Mouse (Mus musculus) embryonic facial prominence, embryonic 11.5 days (tissue): ENCODE results near the gene Pde4dip. TPM values are rescaled to one million over a fixed set of nuclear protein-coding genes. Genes with fewer than 3 reads are reported as not detected.

Source experiments
- ATAC-seq: fragments of 200-750 bp; cut with Nextera tagmentation; replicated peaks from 2 replicates; pipeline ENCODE4 v1.8.0; 2017; ENCODE audit warnings: low read depth; ENCODE audit not compliant: insufficient number of reproducible peaks, low FRiP score, low TSS enrichment
- DNase-seq: peaks from one replicate; pipeline ENCODE4 v3.0.0-alpha.2; 2015; ENCODE audit warnings: low spot score
- H3K27ac ChIP-seq: fragments of 300-500 bp; sonication (generic); replicated peaks from 2 replicates; pipeline ENCODE4 v1.5.1; 2014; ENCODE audit warnings: mild to moderate bottlenecking, low read depth, low read length, control low read depth
- H3K27me3 ChIP-seq: fragments of 300-500 bp; sonication (generic); 2 replicates; pipeline ENCODE4 v1.6.1; 2014; ENCODE audit warnings: mild to moderate bottlenecking, low read length, moderate library complexity, mixed read lengths; ENCODE audit not compliant: control insufficient read depth, insufficient read depth
- H3K36me3 ChIP-seq: fragments of 300-500 bp; sonication (generic); replicated peaks from 2 replicates; pipeline ENCODE4 v1.6.1; 2014; ENCODE audit warnings: low read depth, mild to moderate bottlenecking, low read length, moderate library complexity, mixed read lengths; ENCODE audit not compliant: control insufficient read depth, insufficient read depth
- H3K4me1 ChIP-seq: fragments of 300-500 bp; sonication (generic); 2 replicates; pipeline ENCODE4 v1.6.1; 2014; ENCODE audit warnings: low read length, mixed read lengths; ENCODE audit not compliant: control insufficient read depth, insufficient read depth
- H3K4me2 ChIP-seq: fragments of 300-500 bp; sonication (generic); 2 replicates; pipeline ENCODE4 v1.6.1; 2014; ENCODE audit warnings: low read depth, mild to moderate bottlenecking, control low read depth, low read length, moderate library complexity
- H3K4me3 ChIP-seq: fragments of 300-500 bp; sonication (generic); 2 replicates; pipeline ENCODE4 v1.5.1; 2014; ENCODE audit warnings: low read depth, low read length, control low read depth
- H3K9ac ChIP-seq: fragments of 300-500 bp; sonication (generic); replicated peaks from 2 replicates; pipeline ENCODE4 v1.6.1; 2014; ENCODE audit warnings: mild to moderate bottlenecking, control low read depth, low read length
- H3K9me3 ChIP-seq: fragments of 300-500 bp; sonication (generic); replicated peaks from 2 replicates; pipeline ENCODE4 v1.6.1; 2016; ENCODE audit warnings: mild to moderate bottlenecking, low read length, inconsistent platforms, mixed read lengths; ENCODE audit not compliant: control insufficient read depth
- WGBS: fragments of 180-500 bp; shearing (Covaris S2); extraction: QIAGEN DNeasy Blood & Tissue Kit; methylation state at CpG from one replicate; pipeline ENCODE4 v1.1.7; 2014; 5-methylcytosine and 5-hydroxymethylcytosine counted together
- polyA plus RNA-seq: library from polyadenylated mRNA; unstranded; fragments of >200 nt; fragmentation: Nextera tagmentation; extraction: Ambion mirVana; gene quantifications from 2 replicates; pipeline ENCODE4 v1.2.1, GENCODE M21; 2014

Pde4dip gene
- polyA plus RNA-seq, 1 experiment from 2014 or later = 29.2 TPM

- no peak overlapping the region for H3K4me3 ChIP-seq
- no peaks in the 10 kb centered on the region for H3K9me3 ChIP-seq
- no peak overlapping the region for H3K9ac ChIP-seq
- DNase-seq (no peak), ATAC-seq (no peak)
- no peaks in the 10 kb centered on the region for H3K4me1 ChIP-seq
- no peak overlapping the region for H3K4me2 ChIP-seq
- no peaks in the 10 kb centered on the region for H3K36me3 ChIP-seq
- H3K27ac ChIP-seq = no peak overlapping the region
- 98% methylated on average over 2 of the region's 2 CpGs for WGBS
- no peaks in the 10 kb centered on the region for H3K27me3 ChIP-seq
Measured at GRCm38 (mm10) chr3:97851803-97852202, 36.7 kb downstream of the Pde4dip start.

DNA sequence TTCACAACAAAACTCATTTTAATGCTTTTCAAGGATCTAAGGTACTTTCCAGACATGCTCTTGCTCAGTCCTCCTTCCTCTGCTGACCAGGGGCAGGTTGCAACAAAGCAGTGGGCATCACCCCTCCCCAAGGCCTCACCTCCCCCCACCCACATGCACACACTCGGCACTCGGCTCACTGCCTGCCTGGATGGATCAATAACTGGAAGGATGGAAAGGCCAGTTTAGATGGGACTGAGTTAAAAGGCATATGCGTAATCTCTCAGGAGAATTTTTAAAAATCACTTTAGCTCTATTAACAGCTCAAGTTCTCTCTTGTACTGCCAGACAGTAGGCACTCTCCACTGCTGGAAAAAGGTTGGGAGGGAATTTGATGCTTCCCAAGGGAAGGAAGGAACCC, 40.9 kb downstream of the Pde4dip start:
- Histone ChIP-seq H3K4me2 (no peak overlapping the region), H3K4me3 (no peak overlapping the region), H3K27ac (no peak overlapping the region), H3K4me1 (no peaks in the 10 kb centered on the region), H3K27me3 (no peaks in the 10 kb centered on the region), H3K9me3 (no peaks in the 10 kb centered on the region), H3K9ac (no peak overlapping the region), H3K36me3 (no peaks in the 10 kb centered on the region)
- ATAC-seq (no peak; the same call in 1 of the 2 replicates), DNase-seq (no peak)
- 56% methylated on average over 3 of the region's 3 CpGs for WGBS

- no peak overlapping the region for H3K9ac ChIP-seq
- H3K4me3 ChIP-seq = no peak overlapping the region
- no peaks in the 10 kb centered on the region for H3K27me3 ChIP-seq
- H3K4me2 ChIP-seq = no peak overlapping the region
- H3K4me1 ChIP-seq = no peaks in the 10 kb centered on the region
- H3K27ac ChIP-seq = no peak overlapping the region
- ATAC-seq = no peak
- no peaks in the 10 kb centered on the region for H3K9me3 ChIP-seq
- no peak for DNase-seq
- 79% methylated on average over 4 of the region's 4 CpGs for WGBS
- H3K36me3 ChIP-seq = no peaks in the 10 kb centered on the region
Measured at GRCm38 (mm10) chr3:97846448-97846847, 42.1 kb downstream of the Pde4dip start.

- ATAC-seq = no peak
- Histone ChIP-seq H3K9ac (no peak overlapping the region), H3K4me3 (no peak overlapping the region), H3K4me2 (no peak overlapping the region), H3K36me3 (no peaks in the 10 kb centered on the region), H3K27ac (no peak overlapping the region), H3K27me3 (no peaks in the 10 kb centered on the region), H3K9me3 (no peaks in the 10 kb centered on the region), H3K4me1 (no peaks in the 10 kb centered on the region)
- no peak for DNase-seq
- 81% methylated on average over 2 of the region's 2 CpGs for WGBS
Measured at GRCm38 (mm10) chr3:97844821-97845201, 43.7 kb downstream of the Pde4dip start.

GRCm38 (mm10) chr3:97844163-97844820, 44.2 kb downstream of the Pde4dip start:
- 91% methylated on average over 7 of the region's 7 CpGs for WGBS
- ATAC-seq = no peak
- no peaks in the 10 kb centered on the region for H3K4me1 ChIP-seq
- no peak overlapping the region for H3K4me2 ChIP-seq
- H3K9me3 ChIP-seq = no peaks in the 10 kb centered on the region
- no peak overlapping the region for H3K27ac ChIP-seq
- DNase-seq = no peak
- no peak overlapping the region for H3K4me3 ChIP-seq
- H3K27me3 ChIP-seq = no peaks in the 10 kb centered on the region
- no peak overlapping the region for H3K9ac ChIP-seq
- no peaks in the 10 kb centered on the region for H3K36me3 ChIP-seq

DNA sequence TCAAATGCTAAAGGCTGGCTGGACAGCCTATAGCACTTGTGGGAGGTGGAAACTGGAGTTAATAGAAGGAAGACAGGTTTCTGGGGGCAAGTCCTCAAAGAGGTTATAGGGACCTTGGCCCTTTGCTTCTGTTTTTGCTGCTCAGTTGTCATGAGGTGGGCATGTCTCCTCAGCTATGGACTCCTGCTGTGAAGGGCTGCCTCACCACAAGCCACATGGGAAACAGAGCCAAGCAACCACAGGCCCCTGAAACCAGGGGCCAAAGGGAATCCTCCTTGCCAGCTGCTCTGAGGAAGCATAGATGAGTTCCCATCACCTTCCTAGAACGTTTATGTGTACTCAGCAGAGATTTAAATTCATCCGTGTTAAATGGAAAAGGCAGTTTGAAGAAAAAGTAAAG, 45.9 kb downstream of the Pde4dip start:
- H3K27ac ChIP-seq = no peak overlapping the region
- H3K4me3 ChIP-seq = no peak overlapping the region
- no peaks in the 10 kb centered on the region for H3K4me1 ChIP-seq
- ATAC-seq (no peak), DNase-seq (no peak)
- 61% methylated on average over 2 of the region's 2 CpGs for WGBS
- no peaks in the 10 kb centered on the region for H3K27me3 ChIP-seq
- no peaks in the 10 kb centered on the region for H3K36me3 ChIP-seq
- no peak overlapping the region for H3K9ac ChIP-seq
- no peak overlapping the region for H3K4me2 ChIP-seq
- no peaks in the 10 kb centered on the region for H3K9me3 ChIP-seq

GRCm38 (mm10) chr3:97840439-97840838, 48.1 kb downstream of the Pde4dip start:
- ATAC-seq (no peak), DNase-seq (no peak)
- H3K4me1 ChIP-seq = no peaks in the 10 kb centered on the region
- H3K36me3 ChIP-seq = no peaks in the 10 kb centered on the region
- no peaks in the 10 kb centered on the region for H3K27me3 ChIP-seq
- H3K4me2 ChIP-seq = no peak overlapping the region
- H3K4me3 ChIP-seq = no peak overlapping the region
- no peak overlapping the region for H3K27ac ChIP-seq
- H3K9ac ChIP-seq = no peak overlapping the region
- no peaks in the 10 kb centered on the region for H3K9me3 ChIP-seq

DNA sequence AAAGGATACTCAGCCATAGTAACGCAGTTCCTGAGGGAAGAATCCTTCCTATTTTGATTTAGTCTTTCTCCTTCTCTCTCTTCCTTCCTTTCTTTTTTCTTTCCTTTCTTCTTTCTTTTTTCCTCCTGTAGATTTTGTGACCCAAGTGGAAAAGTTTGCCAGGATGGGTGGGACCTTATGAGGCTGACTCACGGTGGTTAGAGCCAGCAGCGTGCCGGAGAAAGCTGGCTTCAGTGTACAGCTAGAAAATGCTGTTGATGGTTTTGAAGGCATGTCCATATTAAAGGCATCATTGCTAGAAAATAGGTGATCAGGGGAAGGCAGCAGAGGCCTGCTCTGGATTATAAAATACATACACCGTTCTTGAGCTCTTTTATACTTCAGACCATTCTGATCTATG, 52.6 kb downstream of the Pde4dip start:
- no peaks in the 10 kb centered on the region for H3K27me3 ChIP-seq
- no peak overlapping the region for H3K27ac ChIP-seq
- 95% methylated on average over 5 of the region's 5 CpGs for WGBS
- ATAC-seq (no peak), DNase-seq (no peak)
- H3K4me3 ChIP-seq = no peak overlapping the region
- H3K4me1 ChIP-seq = no peaks in the 10 kb centered on the region
- H3K4me2 ChIP-seq = no peak overlapping the region
- no peaks in the 10 kb centered on the region for H3K36me3 ChIP-seq
- H3K9ac ChIP-seq = no peak overlapping the region
- H3K9me3 ChIP-seq = no peaks in the 10 kb centered on the region
